Mouse (Mus musculus) embryonic facial prominence, embryonic 14.5 days (tissue): ENCODE results near the gene Taar3. TPM values are rescaled to one million over a fixed set of nuclear protein-coding genes. Genes with fewer than 3 reads are reported as not detected.
A peak's percentile ranks its signal among the peaks of the same experiment; 100 is the strongest.

Source experiments
- ATAC-seq: fragments of 200-750 bp; cut with Nextera tagmentation; 2 replicates; pipeline ENCODE4 v1.8.0; 2017; ENCODE audit warnings: low read depth, moderate number of reproducible peaks, moderate TSS enrichment
- DNase-seq: peaks from one replicate; pipeline ENCODE4 v3.0.0-alpha.2; 2015; ENCODE audit warnings: low spot score
- H3K27ac ChIP-seq: fragments of 300-500 bp; sonication (generic); replicated peaks from 2 replicates; pipeline ENCODE4 v1.5.1; 2014; ENCODE audit warnings: low read depth, mild to moderate bottlenecking, low read length, moderate library complexity
- H3K27me3 ChIP-seq: fragments of 300-500 bp; sonication (generic); replicated peaks from 2 replicates; pipeline ENCODE4 v1.6.1; 2014; ENCODE audit warnings: low read length; ENCODE audit not compliant: control insufficient read depth, insufficient read depth
- H3K36me3 ChIP-seq: fragments of 300-500 bp; sonication (generic); 2 replicates; pipeline ENCODE4 v1.6.1; 2014; ENCODE audit warnings: low read length, mixed read lengths; ENCODE audit not compliant: control insufficient read depth, insufficient read depth
- H3K4me1 ChIP-seq: fragments of 300-500 bp; sonication (generic); 2 replicates; pipeline ENCODE4 v1.6.1; 2014; ENCODE audit warnings: antibody characterized with exemption, low read length; ENCODE audit not compliant: control insufficient read depth, insufficient read depth
- H3K4me2 ChIP-seq: fragments of 300-500 bp; sonication (generic); 2 replicates; pipeline ENCODE4 v1.6.1; 2014; ENCODE audit warnings: low read depth, mild to moderate bottlenecking, low read length, moderate library complexity, mixed read lengths
- H3K4me3 ChIP-seq: fragments of 300-500 bp; sonication (generic); 2 replicates; pipeline ENCODE4 v1.5.1; 2014; ENCODE audit warnings: low read depth, mild to moderate bottlenecking, low read length
- H3K9ac ChIP-seq: fragments of 300-500 bp; sonication (generic); 2 replicates; pipeline ENCODE4 v1.6.1; 2014; ENCODE audit warnings: low read depth, mild to moderate bottlenecking, low read length, moderate library complexity, mixed read lengths
- H3K9me3 ChIP-seq: fragments of 300-500 bp; sonication (generic); 2 replicates; pipeline ENCODE4 v1.6.1; 2016; ENCODE audit warnings: low read length; ENCODE audit not compliant: control insufficient read depth
- WGBS: fragments of 180-500 bp; shearing (Covaris S2); extraction: QIAGEN DNeasy Blood & Tissue Kit; methylation state at CpG from one replicate; pipeline ENCODE4 v1.1.7; 2014; 5-methylcytosine and 5-hydroxymethylcytosine counted together
- polyA plus RNA-seq: library from polyadenylated mRNA; unstranded; fragments of >200 nt; fragmentation: Nextera tagmentation; extraction: Ambion mirVana; gene quantifications from 2 replicates; pipeline ENCODE4 v1.2.1, GENCODE M21; 2014

Taar3 gene
- polyA plus RNA-seq, 1 experiment from 2014 or later: not detected

GRCm38 (mm10) chr10:23948026-23948425, 1.3 kb upstream of the Taar3 start:
- Histone ChIP-seq H3K4me3 (no peak overlapping the region), H3K27me3 (no peaks in the 10 kb centered on the region), H3K27ac (no peak overlapping the region), H3K9ac (no peak overlapping the region), H3K9me3 (no peaks in the 10 kb centered on the region), H3K4me1 (no peaks in the 10 kb centered on the region), H3K36me3 (no peaks in the 10 kb centered on the region), H3K4me2 (no peak overlapping the region)
- DNase-seq (no peak), ATAC-seq (no peak)
- WGBS: 60% methylated on average over 7 of the region's 7 CpGs

GRCm38 (mm10) chr10:23951714-23952113, 2.4 kb downstream of the Taar3 start:
- Histone ChIP-seq H3K4me3 (no peak overlapping the region), H3K9ac (no peak overlapping the region), H3K4me1 (no peaks in the 10 kb centered on the region), H3K27me3 (no peaks in the 10 kb centered on the region), H3K4me2 (no peak overlapping the region), H3K27ac (no peak overlapping the region), H3K36me3 (no peaks in the 10 kb centered on the region), H3K9me3 (no peaks in the 10 kb centered on the region)
- DNase-seq (no peak), ATAC-seq (no peak)
- 75% methylated on average over 6 of the region's 6 CpGs for WGBS

- DNase-seq (peak; percentile 42), ATAC-seq (no peak)
- Histone ChIP-seq H3K4me3 (no peak overlapping the region), H3K36me3 (no peaks in the 10 kb centered on the region), H3K27me3 (no peaks in the 10 kb centered on the region), H3K4me1 (no peaks in the 10 kb centered on the region), H3K27ac (no peak overlapping the region), H3K4me2 (no peak overlapping the region), H3K9me3 (no peaks in the 10 kb centered on the region), H3K9ac (no peak overlapping the region)
- 52% methylated on average over 3 of the region's 3 CpGs for WGBS
Measured at GRCm38 (mm10) chr10:23959071-23959470, 9.7 kb downstream of the Taar3 start.

- no peak within 1 kb of the TSS for H3K9ac ChIP-seq
- 95% methylated on average over 13 of the region's 13 CpGs for WGBS
- H3K4me1 ChIP-seq: no peaks in the 10 kb centered on the region
- H3K36me3 ChIP-seq: no peaks in the 10 kb centered on the region
- ATAC-seq (no peak), DNase-seq (no peak)
- no peak within 1 kb of the TSS for H3K4me3 ChIP-seq
- no peaks in the 10 kb centered on the region for H3K27me3 ChIP-seq
- H3K4me2 ChIP-seq: no peak within 1 kb of the TSS
- no peaks in the 10 kb centered on the region for H3K9me3 ChIP-seq
- no peak within 1 kb of the TSS for H3K27ac ChIP-seq
Measured at GRCm38 (mm10) chr10:23960444-23960915, 11.1 kb downstream of the Taar3 start, which contains the start of gene Taar4. TSS of gene Taar4 (plus strand) at chr10:23960494.

- H3K4me1 ChIP-seq: no peaks in the 10 kb centered on the region
- ATAC-seq (no peak), DNase-seq (peak; percentile 39)
- no peak overlapping the region for H3K4me2 ChIP-seq
- H3K27ac ChIP-seq: no peak overlapping the region
- 42% methylated on average over 3 of the region's 3 CpGs for WGBS
- no peaks in the 10 kb centered on the region for H3K9me3 ChIP-seq
- no peaks in the 10 kb centered on the region for H3K36me3 ChIP-seq
- no peak overlapping the region for H3K4me3 ChIP-seq
- H3K9ac ChIP-seq: no peak overlapping the region
- H3K27me3 ChIP-seq: no peaks in the 10 kb centered on the region
Measured at GRCm38 (mm10) chr10:23963444-23963843, 14.1 kb downstream of the Taar3 start.

- H3K4me2 ChIP-seq: no peak overlapping the region
Measured at GRCm38 (mm10) chr10:23964921-23965610, 15.7 kb downstream of the Taar3 start.

GRCm38 (mm10) chr10:23970656-23971165, 21.4 kb downstream of the Taar3 start, which contains the start of gene Taar5:
TSS of gene Taar5 (plus strand) at chr10:23970706.
- Histone ChIP-seq H3K4me2 (no peak within 1 kb of the TSS), H3K4me3 (no peak within 1 kb of the TSS), H3K36me3 (no peaks in the 10 kb centered on the region), H3K4me1 (no peaks in the 10 kb centered on the region), H3K9ac (no peak within 1 kb of the TSS), H3K9me3 (no peaks in the 10 kb centered on the region), H3K27me3 (no peaks in the 10 kb centered on the region), H3K27ac (no peak within 1 kb of the TSS)
- WGBS: 87% methylated on average over 11 of the region's 11 CpGs
- DNase-seq (no peak), ATAC-seq (no peak)

More at GRCm38 (mm10) chr10:23964921-23965610, 15.7 kb downstream of the Taar3 start:
- DNase-seq (no peak), ATAC-seq (no peak)
- 89% methylated on average over 6 of the region's 6 CpGs for whole genome bisulfite sequencing
- Histone ChIP-seq H3K4me1 (no peaks in the 10 kb centered on the region), H3K9me3 (no peaks in the 10 kb centered on the region), H3K36me3 (no peaks in the 10 kb centered on the region), H3K9ac (no peak overlapping the region), H3K4me3 (no peak overlapping the region), H3K27ac (no peak overlapping the region), H3K27me3 (no peaks in the 10 kb centered on the region)

GRCm38 (mm10) chr10:23971256-23971655, 21.9 kb downstream of the Taar3 start:
- H3K4me1 ChIP-seq: no peaks in the 10 kb centered on the region
- no peaks in the 10 kb centered on the region for H3K9me3 ChIP-seq
- no peak for DNase-seq
- H3K9ac ChIP-seq: no peak overlapping the region
- no peak overlapping the region for H3K4me3 ChIP-seq
- H3K27ac ChIP-seq: no peak overlapping the region
- no peak for ATAC-seq
- H3K36me3 ChIP-seq: no peaks in the 10 kb centered on the region
- WGBS: 89% methylated on average over 5 of the region's 5 CpGs
- H3K27me3 ChIP-seq: no peaks in the 10 kb centered on the region
- H3K4me2 ChIP-seq: no peak overlapping the region

- Histone ChIP-seq H3K27me3 (no peaks in the 10 kb centered on the region), H3K27ac (no peak overlapping the region), H3K36me3 (no peaks in the 10 kb centered on the region), H3K9ac (no peak overlapping the region), H3K4me1 (no peaks in the 10 kb centered on the region), H3K9me3 (no peaks in the 10 kb centered on the region), H3K4me2 (no peak overlapping the region), H3K4me3 (no peak overlapping the region)
- DNase-seq (no peak), ATAC-seq (no peak)
- 43% methylated on average over 4 of the region's 4 CpGs for WGBS
Measured at GRCm38 (mm10) chr10:23977958-23978357, 28.6 kb downstream of the Taar3 start.
